Mouse (Mus musculus): Measurements from ENCODE around the gene Sema6d. TPM values are rescaled to one million over a fixed set of nuclear protein-coding genes. Genes with fewer than 3 reads are reported as not detected.

Gene Sema6d
- polyA plus RNA-seq, 1 experiment from 2014 or later, result 4.9 TPM

DNA sequence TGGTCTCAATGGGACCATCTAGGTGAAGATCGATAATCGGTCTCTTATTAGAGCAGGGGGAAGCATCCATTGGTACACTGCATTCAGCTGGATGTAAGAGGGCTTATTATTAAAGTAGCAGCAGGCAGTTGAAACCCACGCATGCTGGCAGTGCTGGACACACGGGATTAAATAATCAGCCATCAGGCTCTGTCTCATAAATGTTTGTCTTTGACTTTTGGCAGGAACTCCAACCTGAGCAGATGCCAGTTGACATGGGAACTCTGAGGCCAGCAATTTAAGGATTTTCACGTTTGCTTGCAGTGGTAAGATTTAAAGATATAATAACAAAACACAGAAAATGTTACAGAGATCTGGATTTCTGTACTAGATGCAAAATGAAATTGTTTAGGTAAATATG lies 208.6 kb downstream of the Sema6d start:
- H3K9me3 ChIP-seq (replicated peaks; ENCODE audit: low read length), result no peaks in the 10 kb centered on the region
- H3K4me1 ChIP-seq (replicated peaks; ENCODE audit: insufficient read depth, low read length), result no peaks in the 10 kb centered on the region
- no peaks in the 10 kb centered on the region for H3K36me3 ChIP-seq (ENCODE audit: insufficient read depth, low read length)
- H3K9ac ChIP-seq (ENCODE audit: low read depth, low read length), result no peak overlapping the region
- no peak for ATAC-seq (replicated peaks; ENCODE audit: low FRiP score, low read depth)
- TF ChIP-seq CTCF (IDR thresholded peaks at IDR 0.05; ENCODE audit: low read depth), result no peak
- DNase-seq (ENCODE audit: low spot score), result no peak
- no peak overlapping the region for H3K27ac ChIP-seq
- 62% methylated on average over 5 of the region's 5 CpGs for WGBS
- no peaks in the 10 kb centered on the region for H3K27me3 ChIP-seq (ENCODE audit: insufficient read depth, low read length)
- H3K4me2 ChIP-seq (ENCODE audit: low read length), result no peak overlapping the region
- H3K4me3 ChIP-seq (replicated peaks; ENCODE audit: low read depth, low read length), result no peak overlapping the region

GRCm38 (mm10) chr2:124298872-124299271 lies 209.1 kb downstream of the Sema6d start:
- H3K27me3 ChIP-seq (ENCODE audit: insufficient read depth, low read length), result no peaks in the 10 kb centered on the region

GRCm38 (mm10) chr2:124308605-124309004 lies 218.8 kb downstream of the Sema6d start:
- H3K4me1 ChIP-seq (replicated peaks; ENCODE audit: insufficient read depth, low read length), result no peaks in the 10 kb centered on the region
- ATAC-seq (replicated peaks; ENCODE audit: low FRiP score, low read depth) (no peak), DNase-seq (ENCODE audit: low spot score) (no peak)
- H3K36me3 ChIP-seq (ENCODE audit: insufficient read depth, low read length), result no peaks in the 10 kb centered on the region
- no peak overlapping the region for H3K4me3 ChIP-seq (replicated peaks; ENCODE audit: low read depth, low read length)
- 75% methylated on average over 2 of the region's 2 CpGs for WGBS
- H3K9me3 ChIP-seq (replicated peaks; ENCODE audit: low read length), result no peaks in the 10 kb centered on the region
- no peak overlapping the region for H3K27ac ChIP-seq
- no peak overlapping the region for H3K4me2 ChIP-seq (ENCODE audit: low read length)
- no peaks in the 10 kb centered on the region for H3K27me3 ChIP-seq (ENCODE audit: insufficient read depth, low read length)
- no peak overlapping the region for H3K9ac ChIP-seq (ENCODE audit: low read depth, low read length)
- TF ChIP-seq CTCF (IDR thresholded peaks at IDR 0.05; ENCODE audit: low read depth), result no peak

More at GRCm38 (mm10) chr2:124298872-124299271, 209.1 kb downstream of the Sema6d start:
- TF ChIP-seq CTCF (IDR thresholded peaks at IDR 0.05; ENCODE audit: low read depth), result peak; percentile 53
- Histone ChIP-seq H3K36me3 (ENCODE audit: insufficient read depth, low read length) (no peaks in the 10 kb centered on the region), H3K9ac (ENCODE audit: low read depth, low read length) (no peak overlapping the region), H3K4me2 (ENCODE audit: low read length) (no peak overlapping the region), H3K27ac (no peak overlapping the region), H3K4me1 (replicated peaks; ENCODE audit: insufficient read depth, low read length) (no peaks in the 10 kb centered on the region), H3K9me3 (replicated peaks; ENCODE audit: low read length) (no peaks in the 10 kb centered on the region), H3K4me3 (replicated peaks; ENCODE audit: low read depth, low read length) (no peak overlapping the region)
- 46% methylated on average over 1 of the region's 1 CpGs for WGBS
- ATAC-seq (replicated peaks; ENCODE audit: low FRiP score, low read depth) (no peak), DNase-seq (ENCODE audit: low spot score) (peak; percentile 75)

DNA sequence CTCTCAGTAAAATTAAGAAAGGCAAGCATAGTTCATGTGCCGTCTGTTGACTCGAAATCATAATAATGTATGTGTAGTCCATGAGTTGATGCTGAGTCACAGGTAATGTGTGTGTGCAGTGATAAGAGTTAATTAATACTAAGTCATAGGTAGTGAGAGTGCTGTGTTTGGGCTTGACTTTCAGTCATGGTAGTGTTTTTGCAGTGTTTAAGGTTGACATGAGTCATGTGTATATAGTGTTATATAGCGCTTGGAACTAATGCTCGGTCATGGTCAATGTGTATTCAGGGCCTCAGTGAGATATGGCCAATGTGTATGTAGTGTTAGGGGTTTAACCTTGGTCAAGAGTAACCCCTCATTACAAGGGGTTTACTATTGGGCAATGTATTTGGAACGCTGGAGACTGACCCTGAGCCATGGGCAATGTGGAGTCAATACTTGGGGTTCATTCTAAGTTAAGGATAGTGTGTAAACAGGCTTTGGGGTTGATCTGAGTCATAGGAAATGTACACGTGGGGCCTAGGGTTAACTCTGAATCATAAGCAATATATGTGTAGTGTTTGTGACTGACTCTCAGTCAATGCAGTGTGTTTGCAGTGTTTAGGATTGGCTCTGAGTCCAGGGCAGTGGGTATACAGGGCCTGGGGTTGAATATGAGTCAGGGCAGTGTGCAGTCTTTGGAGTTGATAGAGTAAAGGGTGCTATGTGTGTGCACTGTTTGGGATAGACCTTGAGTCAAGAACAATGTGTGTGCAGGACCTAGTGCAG lies 219.8 kb downstream of the Sema6d start:
- H3K9me3 ChIP-seq (replicated peaks; ENCODE audit: low read length), result no peaks in the 10 kb centered on the region
- H3K36me3 ChIP-seq (ENCODE audit: insufficient read depth, low read length), result no peaks in the 10 kb centered on the region
- no peak overlapping the region for H3K9ac ChIP-seq (ENCODE audit: low read depth, low read length)
- no peak for TF ChIP-seq CTCF (IDR thresholded peaks at IDR 0.05; ENCODE audit: low read depth)
- no peak overlapping the region for H3K4me2 ChIP-seq (ENCODE audit: low read length)
- no peak for DNase-seq (ENCODE audit: low spot score)
- H3K4me1 ChIP-seq (replicated peaks; ENCODE audit: insufficient read depth, low read length), result no peaks in the 10 kb centered on the region
- no peak for ATAC-seq (replicated peaks; ENCODE audit: low FRiP score, low read depth)
- WGBS, result 90% methylated on average over 6 of the region's 6 CpGs
- H3K27ac ChIP-seq, result no peak overlapping the region
- no peaks in the 10 kb centered on the region for H3K27me3 ChIP-seq (ENCODE audit: insufficient read depth, low read length)
- no peak overlapping the region for H3K4me3 ChIP-seq (replicated peaks; ENCODE audit: low read depth, low read length)

- Histone ChIP-seq H3K4me3 (replicated peaks; ENCODE audit: low read depth, low read length) (no peak overlapping the region), H3K27me3 (ENCODE audit: insufficient read depth, low read length) (no peaks in the 10 kb centered on the region), H3K4me1 (replicated peaks; ENCODE audit: insufficient read depth, low read length) (no peaks in the 10 kb centered on the region), H3K9me3 (replicated peaks; ENCODE audit: low read length) (no peaks in the 10 kb centered on the region), H3K27ac (no peak overlapping the region), H3K36me3 (ENCODE audit: insufficient read depth, low read length) (no peaks in the 10 kb centered on the region), H3K9ac (ENCODE audit: low read depth, low read length) (no peak overlapping the region), H3K4me2 (ENCODE audit: low read length) (no peak overlapping the region)
- DNase-seq (ENCODE audit: low spot score) (no peak), ATAC-seq (replicated peaks; ENCODE audit: low FRiP score, low read depth) (no peak)
- no peak for TF ChIP-seq CTCF (IDR thresholded peaks at IDR 0.05; ENCODE audit: low read depth)
- WGBS, result 53% methylated on average over 5 of the region's 5 CpGs
Measured at GRCm38 (mm10) chr2:124322528-124323215, 232.9 kb downstream of the Sema6d start.

GRCm38 (mm10) chr2:124324107-124324724 lies 234.4 kb downstream of the Sema6d start:
- no peak for TF ChIP-seq CTCF (IDR thresholded peaks at IDR 0.05; ENCODE audit: low read depth)
- Histone ChIP-seq H3K4me3 (replicated peaks; ENCODE audit: low read depth, low read length) (no peak overlapping the region), H3K36me3 (ENCODE audit: insufficient read depth, low read length) (no peaks in the 10 kb centered on the region), H3K27me3 (ENCODE audit: insufficient read depth, low read length) (no peaks in the 10 kb centered on the region), H3K9me3 (replicated peaks; ENCODE audit: low read length) (no peaks in the 10 kb centered on the region), H3K4me2 (ENCODE audit: low read length) (no peak overlapping the region), H3K4me1 (replicated peaks; ENCODE audit: insufficient read depth, low read length) (no peaks in the 10 kb centered on the region), H3K27ac (no peak overlapping the region), H3K9ac (ENCODE audit: low read depth, low read length) (no peak overlapping the region)
- DNase-seq (ENCODE audit: low spot score) (no peak), ATAC-seq (replicated peaks; ENCODE audit: low FRiP score, low read depth) (no peak)
- WGBS, result 81% methylated on average over 6 of the region's 6 CpGs
